Mouse (Mus musculus): Measurements from ENCODE around the gene Hoxd13. TPM values are rescaled to one million over a fixed set of nuclear protein-coding genes. Genes with fewer than 3 reads are reported as not detected.

The Hoxd13 gene
- polyA plus RNA-seq, 1 experiment from 2014 or later = 0.05 TPM

GRCm38 (mm10) chr2:74713239-74714150 lies 45.4 kb downstream of the Hoxd13 start:
- no peak for DNase-seq (ENCODE audit: low spot score)

GRCm38 (mm10) chr2:74714156-74714789 lies 46.2 kb downstream of the Hoxd13 start:
- WGBS = 4% methylated on average over 18 of the region's 18 CpGs
- peaks cover 100% of the 10 kb centered on the region for H3K27me3 ChIP-seq (ENCODE audit: low read depth, poor library complexity, severe bottlenecking)
- DNase-seq (ENCODE audit: low spot score) = no peak

More at GRCm38 (mm10) chr2:74713239-74714150, 45.4 kb downstream of the Hoxd13 start:
- Histone ChIP-seq H3K4me1 (peaks cover 11% of the 10 kb centered on the region), H3K27ac (replicated peaks) (no peak overlapping the region), H3K27me3 (ENCODE audit: low read depth, poor library complexity, severe bottlenecking) (peaks cover 100% of the 10 kb centered on the region), H3K4me3 (no peak overlapping the region), H3K9me3 (replicated peaks) (no peaks in the 10 kb centered on the region), H3K36me3 (no peaks in the 10 kb centered on the region)
- WGBS = 4% methylated on average over 19 of the region's 19 CpGs

GRCm38 (mm10) chr2:74714881-74715280 lies 46.8 kb downstream of the Hoxd13 start:
- no peak for DNase-seq (ENCODE audit: low spot score)
- Histone ChIP-seq H3K36me3 (no peaks in the 10 kb centered on the region), H3K27me3 (ENCODE audit: low read depth, poor library complexity, severe bottlenecking) (peaks cover 100% of the 10 kb centered on the region), H3K4me3 (no peak overlapping the region), H3K27ac (replicated peaks) (no peak overlapping the region), H3K9me3 (replicated peaks) (no peaks in the 10 kb centered on the region), H3K4me1 (peaks cover 11% of the 10 kb centered on the region)
- under 1% methylated on average over 14 of the region's 14 CpGs for WGBS

More at GRCm38 (mm10) chr2:74714156-74714789, 46.2 kb downstream of the Hoxd13 start:
- no peak overlapping the region for H3K4me3 ChIP-seq
- H3K36me3 ChIP-seq = no peaks in the 10 kb centered on the region
- H3K27ac ChIP-seq (replicated peaks) = no peak overlapping the region
- peaks cover 11% of the 10 kb centered on the region for H3K4me1 ChIP-seq
- no peaks in the 10 kb centered on the region for H3K9me3 ChIP-seq (replicated peaks)

GRCm38 (mm10) chr2:74715504-74716241 lies 47.6 kb downstream of the Hoxd13 start:
- 3% methylated on average over 26 of the region's 26 CpGs for WGBS
- H3K4me1 ChIP-seq = peaks cover 11% of the 10 kb centered on the region
- peak; percentile 90 for DNase-seq (ENCODE audit: low spot score)
- H3K4me3 ChIP-seq = peak overlapping the region; percentile 41
- no peak overlapping the region for H3K27ac ChIP-seq (replicated peaks)
- no peaks in the 10 kb centered on the region for H3K36me3 ChIP-seq
- H3K9me3 ChIP-seq (replicated peaks) = no peaks in the 10 kb centered on the region
- peaks cover 100% of the 10 kb centered on the region for H3K27me3 ChIP-seq (ENCODE audit: low read depth, poor library complexity, severe bottlenecking)

- peaks cover 5% of the 10 kb centered on the region; the same call in 1 of the 2 replicates for H3K4me1 ChIP-seq
- H3K9me3 ChIP-seq (replicated peaks) = no peaks in the 10 kb centered on the region
- no peaks in the 10 kb centered on the region for H3K36me3 ChIP-seq
- H3K27ac ChIP-seq (replicated peaks) = no peak overlapping the region
- no peak for DNase-seq (ENCODE audit: low spot score)
- 5% methylated on average over 2 of the region's 2 CpGs for WGBS
- no peak overlapping the region for H3K4me3 ChIP-seq
- H3K27me3 ChIP-seq (ENCODE audit: low read depth, poor library complexity, severe bottlenecking) = peaks cover 100% of the 10 kb centered on the region
Measured at GRCm38 (mm10) chr2:74720384-74720783, 52.3 kb downstream of the Hoxd13 start.

- H3K9me3 ChIP-seq (replicated peaks) = no peaks in the 10 kb centered on the region
- H3K27me3 ChIP-seq (ENCODE audit: low read depth, poor library complexity, severe bottlenecking) = peaks cover 100% of the 10 kb centered on the region
- peaks cover under 1% of the 10 kb centered on the region; the same call in 1 of the 2 replicates for H3K4me1 ChIP-seq
- no peaks in the 10 kb centered on the region for H3K36me3 ChIP-seq
- 2% methylated on average over 5 of the region's 5 CpGs for WGBS
- peak; percentile 14 for DNase-seq (ENCODE audit: low spot score)
- H3K27ac ChIP-seq (replicated peaks) = no peak overlapping the region
- H3K4me3 ChIP-seq = no peak overlapping the region
Measured at GRCm38 (mm10) chr2:74720955-74721491, 52.9 kb downstream of the Hoxd13 start.

Small RNA genes within 50 kb of the gene (microRNA-seq; reads per million reads assigned to microRNA genes)
- gene Gm44463 = not detected

Other genes with a start within 250 kb of the Hoxd13 start
- 40.4 and 47.0 TPM in 2 replicates for gene Lnpk, start 88.9 kb upstream of the Hoxd13 start, polyA plus RNA-seq (2016; fragmentation: Nextera tagmentation; extraction: Ambion mirVana)
- 0.17 and 0.50 TPM in 2 replicates for gene Evx2, start 8.8 kb upstream of the Hoxd13 start, polyA plus RNA-seq (2016; fragmentation: Nextera tagmentation; extraction: Ambion mirVana)
- gene Hoxd12, start 6.7 kb downstream of the Hoxd13 start, polyA plus RNA-seq (2016; fragmentation: Nextera tagmentation; extraction: Ambion mirVana) = not detected in 2 replicates
- not detected in 2 replicates for gene Hoxd11, start 11.2 kb downstream of the Hoxd13 start, polyA plus RNA-seq (2016; fragmentation: Nextera tagmentation; extraction: Ambion mirVana)
- gene Hoxd10, start 23.6 kb downstream of the Hoxd13 start, polyA plus RNA-seq (2016; fragmentation: Nextera tagmentation; extraction: Ambion mirVana) = not detected in 2 replicates
- not detected in 2 replicates for gene Hoxd9, start 29.4 kb downstream of the Hoxd13 start, polyA plus RNA-seq (2016; fragmentation: Nextera tagmentation; extraction: Ambion mirVana)
- not detected in 2 replicates for gene Hoxd8, start 36.3 kb downstream of the Hoxd13 start, polyA plus RNA-seq (2016; fragmentation: Nextera tagmentation; extraction: Ambion mirVana)
- 0.06 TPM in 1 of 2 replicates, not detected in the other for gene Hoxd3, start 43.6 kb downstream of the Hoxd13 start, polyA plus RNA-seq (2016; fragmentation: Nextera tagmentation; extraction: Ambion mirVana)
- gene Hoxd4, start 43.6 kb downstream of the Hoxd13 start, polyA plus RNA-seq (2016; fragmentation: Nextera tagmentation; extraction: Ambion mirVana) = not detected in 2 replicates
- gene Gm28230, start 58.4 kb downstream of the Hoxd13 start, polyA plus RNA-seq (2016; fragmentation: Nextera tagmentation; extraction: Ambion mirVana) = not detected in 2 replicates
- not detected in 2 replicates for gene Hoxd1, start 94.7 kb downstream of the Hoxd13 start, polyA plus RNA-seq (2016; fragmentation: Nextera tagmentation; extraction: Ambion mirVana)
- gene Mtx2, start 157.5 kb downstream of the Hoxd13 start, polyA plus RNA-seq (2016; fragmentation: Nextera tagmentation; extraction: Ambion mirVana) = 106 and 107 TPM in 2 replicates